Mouse (Mus musculus) intestine, embryonic 16.5 days (tissue): Measurements from ENCODE around the gene Ephb3. TPM values are rescaled to one million over a fixed set of nuclear protein-coding genes. Genes with fewer than 3 reads are reported as not detected.
A peak's percentile ranks its signal among the peaks of the same experiment; 100 is the strongest.
"Not testable (repeated sequence)": the region's sequence is repeated elsewhere in the genome, so short reads cannot be mapped to it uniquely, and the experiment has no call there.

Source experiments
- ATAC-seq: fragments of 200-750 bp; cut with Nextera tagmentation; 2 replicates; pipeline ENCODE4 v1.8.0; 2017; ENCODE audit warnings: moderate TSS enrichment, moderate library complexity
- H3K27ac ChIP-seq: fragments of 300-500 bp; sonication (generic); 2 replicates; pipeline ENCODE4 v1.5.1; 2014; ENCODE audit warnings: mild to moderate bottlenecking, low read length
- H3K27me3 ChIP-seq: fragments of 300-500 bp; sonication (generic); replicated peaks from 2 replicates; pipeline ENCODE4 v1.6.1; 2014; ENCODE audit warnings: low read length, control low read depth, mixed read lengths; ENCODE audit not compliant: control insufficient read depth, insufficient read depth
- H3K36me3 ChIP-seq: fragments of 300-500 bp; sonication (generic); 2 replicates; pipeline ENCODE4 v1.6.1; 2014; ENCODE audit warnings: low read length, control low read depth; ENCODE audit not compliant: control insufficient read depth, insufficient read depth
- H3K4me1 ChIP-seq: fragments of 300-500 bp; sonication (generic); 2 replicates; pipeline ENCODE4 v1.6.1; 2014; ENCODE audit warnings: low read length, control low read depth, mixed read lengths; ENCODE audit not compliant: control insufficient read depth, insufficient read depth
- H3K4me2 ChIP-seq: fragments of 300-500 bp; sonication (generic); 2 replicates; pipeline ENCODE4 v1.6.1; 2014; ENCODE audit warnings: low read depth, low read length, control low read depth
- H3K4me3 ChIP-seq: fragments of 300-500 bp; sonication (generic); 2 replicates; pipeline ENCODE4 v1.5.1; 2014; ENCODE audit warnings: mild to moderate bottlenecking, low read length
- H3K9ac ChIP-seq: fragments of 300-500 bp; sonication (generic); 2 replicates; pipeline ENCODE4 v1.6.1; 2014; ENCODE audit warnings: low read depth, low read length
- H3K9me3 ChIP-seq: fragments of 300-500 bp; sonication (generic); 2 replicates; pipeline ENCODE4 v1.6.1; 2016; ENCODE audit warnings: low read length, control low read depth; ENCODE audit not compliant: control insufficient read depth
- WGBS: fragments of 180-500 bp; shearing (Covaris S2); extraction: QIAGEN DNeasy Blood & Tissue Kit; methylation state at CpG from one replicate; pipeline ENCODE4 v1.1.7; 2014; 5-methylcytosine and 5-hydroxymethylcytosine counted together
- polyA plus RNA-seq: library from polyadenylated mRNA; unstranded; fragments of >200 nt; fragmentation: Nextera tagmentation; extraction: Ambion mirVana; gene quantifications from 2 replicates; pipeline ENCODE4 v1.2.1, GENCODE M21; 2015

Gene Ephb3
- polyA plus RNA-seq, result 9.1 and 9.3 TPM in 2 replicates

GRCm38 (mm10) chr16:21204367-21205092, at the start of gene Ephb3:
TSS of gene Ephb3 (plus strand) at chr16:21204755.
- Histone ChIP-seq H3K36me3 (no peaks in the 10 kb centered on the region), H3K4me1 (peaks cover 23% of the 10 kb centered on the region), H3K27me3 (no peaks in the 10 kb centered on the region), H3K4me3 (peak within 1 kb of the TSS; percentile 84), H3K27ac (peak within 1 kb of the TSS; percentile 57), H3K9ac (peak within 1 kb of the TSS; percentile 89), H3K4me2 (peak within 1 kb of the TSS; percentile 71), H3K9me3 (no peaks in the 10 kb centered on the region)
- WGBS, result under 1% methylated on average over 51 of the region's 51 CpGs
- peak; percentile 98 for ATAC-seq

- H3K4me2 ChIP-seq, ATAC-seq, H3K9me3 ChIP-seq, H3K4me3 ChIP-seq, H3K27me3 ChIP-seq, H3K36me3 ChIP-seq, H3K9ac ChIP-seq, H3K4me1 ChIP-seq, H3K27ac ChIP-seq: not testable (repeated sequence)
Observed at GRCm38 (mm10) chr16:21156261-21156660, 48.3 kb upstream of the Ephb3 start.

GRCm38 (mm10) chr16:21159226-21159625, 45.3 kb upstream of the Ephb3 start:
- H3K27me3 ChIP-seq, H3K4me3 ChIP-seq, H3K4me2 ChIP-seq, H3K27ac ChIP-seq, ATAC-seq, H3K9ac ChIP-seq, H3K9me3 ChIP-seq, H3K36me3 ChIP-seq, H3K4me1 ChIP-seq: not testable (repeated sequence)
- WGBS, result 78% methylated on average over 1 of the region's 1 CpGs

- H3K27me3 ChIP-seq, H3K27ac ChIP-seq, H3K4me2 ChIP-seq, H3K4me3 ChIP-seq, H3K9me3 ChIP-seq, H3K9ac ChIP-seq, H3K36me3 ChIP-seq, H3K4me1 ChIP-seq, ATAC-seq: not testable (repeated sequence)
- 75% methylated on average over 3 of the region's 3 CpGs for WGBS
Observed at GRCm38 (mm10) chr16:21163423-21163822, 41.1 kb upstream of the Ephb3 start.

GRCm38 (mm10) chr16:21165343-21166220, 39.0 kb upstream of the Ephb3 start:
- 17% methylated on average over 15 of the region's 19 CpGs for WGBS
- ATAC-seq, result peak; percentile 82
- not testable (repeated sequence) for H3K4me3 ChIP-seq, H3K27me3 ChIP-seq, H3K27ac ChIP-seq, H3K9ac ChIP-seq, H3K9me3 ChIP-seq, H3K4me1 ChIP-seq, H3K36me3 ChIP-seq, H3K4me2 ChIP-seq

- H3K9ac ChIP-seq, result no peak overlapping the region
- no peak overlapping the region for H3K4me3 ChIP-seq
- H3K9me3 ChIP-seq, result no peaks in the 10 kb centered on the region; the same call in 1 of the 2 replicates
- ATAC-seq, result no peak
- no peaks in the 10 kb centered on the region for H3K4me1 ChIP-seq
- no peak overlapping the region for H3K27ac ChIP-seq
- H3K4me2 ChIP-seq, result no peak overlapping the region
- no peaks in the 10 kb centered on the region for H3K36me3 ChIP-seq
- WGBS, result 89% methylated on average over 13 of the region's 13 CpGs
- H3K27me3 ChIP-seq, result no peaks in the 10 kb centered on the region
Observed at GRCm38 (mm10) chr16:21168730-21169129, 35.8 kb upstream of the Ephb3 start.

- no peak overlapping the region for H3K9ac ChIP-seq
- no peak overlapping the region for H3K4me2 ChIP-seq
- no peak overlapping the region for H3K27ac ChIP-seq
- no peaks in the 10 kb centered on the region for H3K36me3 ChIP-seq
- H3K9me3 ChIP-seq, result no peaks in the 10 kb centered on the region; the same call in 1 of the 2 replicates
- WGBS, result no CpG with 5 or more reads among the region's 1 CpGs
- H3K4me3 ChIP-seq, result no peak overlapping the region
- H3K27me3 ChIP-seq, result no peaks in the 10 kb centered on the region
- ATAC-seq, result no peak
- no peaks in the 10 kb centered on the region for H3K4me1 ChIP-seq
Observed at GRCm38 (mm10) chr16:21175236-21175635, 29.3 kb upstream of the Ephb3 start.

- no peaks in the 10 kb centered on the region for H3K36me3 ChIP-seq
- no peak overlapping the region for H3K4me3 ChIP-seq
- no peaks in the 10 kb centered on the region for H3K9me3 ChIP-seq
- no peak overlapping the region for H3K27ac ChIP-seq
- no peaks in the 10 kb centered on the region for H3K4me1 ChIP-seq
- H3K9ac ChIP-seq, result no peak overlapping the region
- H3K27me3 ChIP-seq, result no peaks in the 10 kb centered on the region
- no peak overlapping the region for H3K4me2 ChIP-seq
- 86% methylated on average over 1 of the region's 1 CpGs for WGBS
- no peak for ATAC-seq
Observed at GRCm38 (mm10) chr16:21182108-21182507, 22.4 kb upstream of the Ephb3 start.

GRCm38 (mm10) chr16:21184697-21185096, 19.9 kb upstream of the Ephb3 start:
- no peaks in the 10 kb centered on the region for H3K36me3 ChIP-seq
- ATAC-seq, result no peak
- H3K9me3 ChIP-seq, result no peaks in the 10 kb centered on the region
- H3K4me2 ChIP-seq, result no peak overlapping the region
- no peak overlapping the region for H3K4me3 ChIP-seq
- no peaks in the 10 kb centered on the region for H3K4me1 ChIP-seq
- no peak overlapping the region for H3K9ac ChIP-seq
- H3K27ac ChIP-seq, result no peak overlapping the region
- no peaks in the 10 kb centered on the region for H3K27me3 ChIP-seq
